Mouse (Mus musculus) ES-CJ7 (cell line): ENCODE results near the gene Akr1d1.

Experiments used
- DNase-seq: peaks from one replicate; pipeline ENCODE4 v3.0.0; 2011; ENCODE audit warnings: low read depth, low spot score

The Akr1d1 gene

DNA sequence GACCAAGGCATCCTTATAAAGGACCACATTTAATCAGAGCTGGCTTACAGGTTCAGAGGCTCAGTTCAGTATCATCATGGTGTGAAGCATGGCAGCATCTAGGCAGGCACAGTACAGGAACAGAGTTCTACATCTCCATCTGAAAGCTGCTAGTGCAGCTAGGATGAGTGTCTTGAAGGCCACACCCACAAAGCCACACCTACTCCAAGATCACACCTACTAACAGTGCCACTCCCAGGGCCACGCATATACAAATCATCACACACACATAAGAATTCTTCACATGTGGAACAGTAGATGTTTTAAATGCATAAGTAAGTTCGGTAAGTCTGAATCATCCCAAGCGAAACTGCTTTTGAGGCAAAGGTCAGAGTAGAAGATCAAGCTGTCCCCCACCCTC is 33.9 kb downstream of the Akr1d1 start:
- DNase-seq, result peak; percentile 67

DNA sequence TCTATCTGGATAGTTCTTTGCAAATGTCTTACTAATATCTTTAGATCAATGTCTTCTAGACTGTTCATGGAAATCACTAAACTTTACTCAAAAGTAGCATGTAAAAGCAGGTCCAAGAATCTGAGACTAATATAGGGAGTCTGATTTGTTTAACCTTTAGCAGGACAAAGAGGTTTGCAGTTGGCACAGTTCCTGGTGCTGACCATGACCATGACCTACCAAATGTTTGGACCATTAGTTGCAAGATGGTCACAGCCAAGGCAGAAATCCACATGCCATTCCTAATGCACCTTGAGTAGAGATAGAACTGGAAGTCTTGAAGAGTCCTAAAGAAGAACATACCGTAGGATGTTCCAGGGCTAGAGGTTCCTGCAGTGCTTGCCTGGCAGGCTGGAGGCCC is 37.4 kb downstream of the Akr1d1 start:
- no peak for DNase-seq

DNA sequence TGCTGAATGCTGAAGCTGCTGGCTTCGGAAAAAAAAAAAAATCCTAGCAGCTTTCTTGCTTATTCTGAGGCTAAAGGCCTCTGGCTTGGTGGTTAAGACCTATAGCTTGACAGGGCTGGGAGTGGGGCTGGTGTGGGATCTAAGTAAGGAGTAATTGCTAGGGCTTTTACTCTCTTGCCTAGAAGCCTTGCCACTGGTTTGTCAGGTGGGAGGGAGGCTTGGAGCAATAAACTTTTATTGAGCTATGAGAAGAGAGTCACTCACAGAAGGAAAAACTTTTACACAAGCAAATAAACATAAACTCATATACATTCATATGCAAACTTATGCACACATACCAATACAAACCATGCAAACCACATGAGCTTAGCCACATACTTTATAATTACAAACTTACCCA is 42.0 kb downstream of the Akr1d1 start:
- DNase-seq, result no peak

DNA sequence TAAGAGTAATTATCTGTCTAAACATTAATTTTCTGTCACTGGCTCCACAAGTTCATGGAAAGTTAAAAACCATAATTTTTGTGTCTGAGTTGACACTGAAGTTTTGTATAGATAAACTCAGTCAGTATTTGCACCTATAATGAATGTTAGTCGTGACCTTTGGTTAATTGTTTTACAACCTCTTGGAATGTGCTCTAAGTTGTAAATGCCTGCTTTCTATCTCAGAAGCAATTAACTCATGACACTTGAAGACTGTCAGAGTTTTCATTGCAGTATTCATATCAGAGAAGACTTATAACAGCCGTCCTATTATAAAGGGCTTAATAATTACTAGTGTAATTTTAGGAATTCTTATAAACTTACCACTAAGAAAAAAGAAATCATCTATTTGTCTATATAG is 43.0 kb downstream of the Akr1d1 start:
- no peak for DNase-seq

DNA sequence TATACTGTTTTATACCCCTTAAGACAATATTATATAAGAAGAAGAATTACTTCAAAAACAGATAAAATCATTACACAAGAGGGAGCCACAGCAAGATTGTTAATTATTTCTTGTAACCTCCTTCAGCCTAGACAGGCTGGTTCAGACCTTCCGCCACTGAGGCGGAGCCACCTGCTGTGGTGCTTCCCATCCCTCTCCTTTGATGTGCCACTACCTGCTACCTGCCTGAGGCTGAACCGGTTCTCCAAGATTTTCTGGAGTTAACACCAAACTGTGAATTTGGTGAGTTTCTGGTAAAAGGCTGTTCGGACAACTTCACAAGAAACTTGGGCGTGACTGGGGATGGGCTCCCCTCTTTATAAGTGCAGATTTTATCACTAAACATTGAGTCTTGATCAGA is 50.5 kb downstream of the Akr1d1 start:
- no peak for DNase-seq

DNA sequence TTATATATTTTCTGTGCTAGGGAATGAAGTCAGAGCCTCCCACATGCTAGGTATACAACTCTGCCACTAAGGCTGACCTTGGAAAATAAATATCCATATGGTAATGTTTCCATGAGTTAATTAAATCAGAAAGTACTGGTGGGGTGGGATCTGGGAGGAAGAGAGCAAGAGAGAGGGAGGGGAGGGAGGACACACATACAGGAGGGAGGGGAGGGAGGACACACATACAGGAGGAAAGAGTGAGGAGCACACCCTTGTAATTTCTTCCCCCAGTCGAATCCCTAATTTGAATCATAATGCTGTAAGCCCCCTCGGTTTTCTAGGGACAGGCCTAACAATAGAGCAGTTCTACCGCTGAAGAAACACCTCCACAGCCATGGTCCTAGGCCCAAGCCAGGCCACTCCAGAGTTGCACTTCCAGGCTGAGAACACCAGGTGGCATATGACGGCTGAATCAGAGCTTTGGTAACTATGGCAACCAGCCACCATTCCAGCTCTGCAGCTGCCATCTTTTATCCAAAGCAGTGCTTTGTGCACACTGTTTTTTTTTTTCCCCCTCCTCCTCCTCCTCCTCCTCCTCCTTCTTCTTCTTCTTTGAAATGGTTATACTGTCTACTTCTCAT is 59.5 kb downstream of the Akr1d1 start:
- peak; percentile 97 for DNase-seq

DNA sequence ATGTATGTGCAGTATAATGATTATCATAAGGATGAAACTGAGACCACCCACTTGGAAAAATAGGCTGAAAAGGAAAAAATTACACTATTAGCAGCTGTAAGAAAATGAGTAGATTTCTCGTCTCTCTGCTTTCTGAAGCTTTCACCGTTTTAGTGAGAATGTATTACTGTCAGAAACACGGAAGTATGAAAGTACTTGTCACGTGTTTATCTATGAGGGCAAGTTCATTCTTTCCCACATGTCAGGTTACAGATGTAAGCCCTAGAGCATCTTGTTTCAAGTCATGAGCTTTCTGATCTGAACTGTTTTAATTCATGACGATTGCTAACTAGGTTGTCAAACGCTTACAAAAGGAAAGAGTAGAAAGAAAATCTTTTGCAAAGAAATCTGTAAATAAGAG is 60.8 kb downstream of the Akr1d1 start:
- no peak for DNase-seq

DNA sequence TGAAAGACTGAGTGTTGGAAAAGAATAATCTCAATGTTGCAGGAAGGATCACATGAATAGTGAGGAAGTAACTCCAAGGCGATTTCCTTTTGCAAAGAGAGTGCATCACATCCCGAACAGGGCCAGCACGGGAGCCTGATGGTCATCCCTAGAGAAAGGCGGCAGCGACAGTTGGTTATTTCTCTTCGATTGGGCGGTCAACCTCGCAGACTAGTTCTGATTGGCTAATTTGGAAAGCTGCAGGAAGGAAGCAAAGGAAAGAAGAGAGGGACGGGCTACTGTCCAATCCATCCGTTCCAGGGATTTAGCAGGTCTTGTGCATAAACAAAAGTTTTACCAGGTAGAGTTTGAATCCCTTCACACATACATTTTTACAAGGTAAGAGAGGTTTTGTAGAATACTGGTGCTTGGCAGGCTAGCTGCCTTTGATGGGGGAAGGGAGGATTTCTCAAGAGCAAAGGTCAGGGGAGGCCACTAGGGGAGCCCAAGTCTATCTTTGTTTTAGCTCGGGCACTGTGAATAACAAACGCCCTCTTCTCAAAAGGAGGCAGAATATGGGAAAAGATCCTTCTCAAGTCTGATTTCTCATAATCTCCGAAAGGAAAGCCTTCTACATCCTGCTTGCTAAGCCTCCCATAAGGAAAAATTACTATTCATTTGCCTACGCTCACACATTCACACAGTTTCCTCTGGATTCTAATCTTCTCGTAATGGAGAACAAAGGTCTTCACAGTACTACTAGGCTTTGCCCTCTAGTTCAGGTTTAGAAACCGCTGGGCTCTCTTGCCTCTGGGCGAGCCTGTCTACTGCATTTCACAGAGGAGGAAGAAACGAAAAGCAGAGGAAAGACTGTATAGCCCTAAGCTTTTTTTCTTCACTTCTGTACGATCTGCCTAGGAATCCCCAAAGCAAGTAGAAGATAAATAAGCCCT is 62.4 kb downstream of the Akr1d1 start:
- DNase-seq, result peak; percentile 92

DNA sequence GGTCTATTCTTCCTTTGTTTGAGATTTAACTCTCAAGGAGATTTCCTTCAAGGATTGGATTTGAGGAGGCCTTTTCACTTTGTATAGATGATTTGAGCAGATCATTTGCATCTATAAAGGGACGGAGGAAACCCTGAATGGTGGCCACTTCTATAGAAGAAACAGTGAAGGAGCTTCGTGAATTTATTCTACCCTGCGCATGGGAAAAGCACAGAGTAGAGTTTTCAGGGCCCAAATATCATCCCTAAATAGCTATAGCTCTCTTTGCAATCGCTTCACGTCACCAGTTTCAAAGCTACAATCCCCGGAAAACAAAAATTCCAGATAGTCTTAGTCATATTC is 63.0 kb downstream of the Akr1d1 start:
- no peak for DNase-seq

DNA sequence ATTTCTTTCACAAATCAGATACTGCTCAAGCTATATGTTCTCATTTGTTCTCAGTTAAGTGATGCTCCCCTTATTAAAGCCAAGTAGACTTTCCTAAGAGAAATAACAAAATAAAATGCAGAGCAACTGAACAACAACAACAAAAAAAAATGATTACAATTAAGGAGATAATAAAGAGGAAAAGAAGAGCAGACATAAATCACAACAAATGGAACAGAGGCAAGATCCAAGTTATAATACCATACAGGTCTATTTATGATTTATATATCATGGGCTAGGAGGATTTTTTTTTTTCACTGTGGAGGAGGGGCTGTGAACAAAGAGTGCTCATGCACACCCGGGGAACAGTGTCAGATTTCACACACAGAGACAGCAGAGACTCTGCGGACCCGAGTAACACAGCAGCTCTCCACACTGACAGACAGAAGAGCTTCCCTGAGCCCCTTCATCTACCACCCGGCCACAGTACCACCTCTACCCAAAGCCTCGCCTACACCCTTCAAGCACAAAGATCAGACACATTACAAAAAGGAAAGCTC is 63.6 kb downstream of the Akr1d1 start:
- DNase-seq, result peak; percentile 63

DNA sequence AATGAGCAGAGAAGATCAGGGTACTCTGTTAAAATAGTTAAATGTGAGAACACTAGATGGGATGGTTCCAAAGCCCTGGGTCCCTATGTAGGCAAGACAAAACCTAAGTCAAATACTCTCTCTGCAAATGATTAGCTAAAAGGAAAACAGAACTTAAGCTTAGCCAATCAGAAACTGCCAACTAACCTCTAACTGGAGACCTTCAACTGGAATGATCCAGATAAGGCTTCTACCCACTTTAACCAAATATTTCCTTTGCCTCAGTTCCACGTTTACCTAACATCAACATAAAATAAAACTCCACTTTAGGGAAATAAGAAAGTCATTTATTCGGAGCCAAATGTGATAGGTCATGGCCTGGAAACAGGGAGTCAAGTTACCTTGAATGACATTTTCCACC is 67.1 kb downstream of the Akr1d1 start:
- no peak for DNase-seq

DNA sequence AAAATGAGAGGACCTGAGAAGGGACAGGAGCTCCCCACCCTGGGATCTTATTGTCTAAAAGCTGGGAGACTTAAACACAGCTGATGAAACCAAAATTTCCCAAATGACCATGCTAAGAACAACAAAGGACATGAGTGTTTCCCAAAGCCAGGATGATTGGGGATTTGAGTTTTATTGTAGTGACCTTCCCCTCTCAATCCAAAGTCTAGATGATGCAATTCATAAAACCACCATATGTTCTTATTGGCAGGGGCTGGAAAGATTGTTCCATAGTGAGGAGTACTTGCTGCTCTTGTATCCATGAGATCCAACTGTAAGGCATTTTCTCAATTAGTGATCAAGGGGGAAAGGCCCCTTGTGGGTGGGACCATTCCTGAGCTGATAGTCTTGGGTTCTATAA is 68.1 kb downstream of the Akr1d1 start:
- DNase-seq, result no peak

DNA sequence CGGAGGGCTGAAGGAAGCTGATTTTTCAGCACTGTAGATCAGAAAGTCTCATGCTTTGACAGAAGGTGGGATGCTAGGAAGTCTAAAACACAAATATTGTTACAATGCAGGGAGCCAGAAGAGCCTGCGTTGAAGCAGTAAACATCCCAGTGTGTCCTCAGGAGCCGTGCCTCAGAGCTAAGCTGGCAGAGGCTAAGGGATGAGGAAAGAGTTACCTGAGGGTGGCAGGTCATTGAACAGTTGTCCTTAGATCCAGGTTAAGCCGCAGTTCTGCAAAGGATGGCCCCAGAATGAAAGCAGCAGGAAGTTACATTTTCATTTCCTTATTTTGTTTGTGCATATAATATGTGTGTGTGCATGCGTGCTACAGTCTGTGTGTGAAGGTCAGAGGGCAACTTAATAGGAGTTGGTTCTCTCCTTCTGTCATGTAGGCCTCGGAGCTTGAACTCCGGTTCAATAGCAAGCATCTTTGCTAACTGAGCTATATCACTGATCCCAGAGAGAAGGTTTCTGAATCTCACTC is 71.1 kb downstream of the Akr1d1 start:
- no peak for DNase-seq

DNA sequence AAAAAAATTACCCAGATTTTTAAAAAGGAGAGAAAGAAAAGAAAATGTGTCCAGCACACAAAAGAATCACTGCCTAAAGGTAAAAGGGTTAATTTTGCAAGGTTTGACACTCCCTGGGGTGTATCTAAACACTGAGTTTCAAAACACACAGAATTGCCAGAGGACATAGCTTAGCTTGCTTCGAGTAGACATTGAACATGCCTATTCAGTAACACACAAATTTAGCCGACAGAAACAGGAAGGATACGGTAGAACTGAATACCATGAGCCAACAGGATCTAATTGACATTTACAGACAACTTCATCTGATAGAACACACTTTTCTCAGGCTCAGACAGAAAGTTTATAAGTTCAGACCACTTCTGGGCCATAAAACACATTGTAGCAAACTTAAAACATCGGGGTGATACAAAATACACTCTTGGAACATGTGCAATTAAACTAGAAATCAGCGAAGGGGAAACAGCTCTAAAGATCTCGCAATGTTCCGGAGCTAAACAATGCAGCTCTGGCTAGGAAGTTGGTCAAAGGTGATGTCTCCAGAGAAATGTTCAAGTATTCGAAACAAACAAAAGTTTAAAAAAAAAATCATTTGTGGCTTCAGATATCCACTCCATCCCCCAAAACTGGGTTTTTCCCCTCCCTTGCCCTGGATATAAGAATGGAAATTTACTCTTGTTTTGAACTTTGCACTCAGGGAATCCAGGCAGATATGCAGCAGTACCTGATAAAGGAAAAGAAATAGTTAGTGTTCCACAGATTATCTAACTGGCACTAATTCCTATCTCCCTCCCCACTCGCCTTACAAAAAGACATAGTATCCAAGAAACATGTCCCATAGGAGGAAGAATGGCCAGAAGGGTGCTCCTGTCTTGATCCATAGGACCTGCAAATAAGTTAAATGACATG is 73.1 kb downstream of the Akr1d1 start:
- no peak for DNase-seq

DNA sequence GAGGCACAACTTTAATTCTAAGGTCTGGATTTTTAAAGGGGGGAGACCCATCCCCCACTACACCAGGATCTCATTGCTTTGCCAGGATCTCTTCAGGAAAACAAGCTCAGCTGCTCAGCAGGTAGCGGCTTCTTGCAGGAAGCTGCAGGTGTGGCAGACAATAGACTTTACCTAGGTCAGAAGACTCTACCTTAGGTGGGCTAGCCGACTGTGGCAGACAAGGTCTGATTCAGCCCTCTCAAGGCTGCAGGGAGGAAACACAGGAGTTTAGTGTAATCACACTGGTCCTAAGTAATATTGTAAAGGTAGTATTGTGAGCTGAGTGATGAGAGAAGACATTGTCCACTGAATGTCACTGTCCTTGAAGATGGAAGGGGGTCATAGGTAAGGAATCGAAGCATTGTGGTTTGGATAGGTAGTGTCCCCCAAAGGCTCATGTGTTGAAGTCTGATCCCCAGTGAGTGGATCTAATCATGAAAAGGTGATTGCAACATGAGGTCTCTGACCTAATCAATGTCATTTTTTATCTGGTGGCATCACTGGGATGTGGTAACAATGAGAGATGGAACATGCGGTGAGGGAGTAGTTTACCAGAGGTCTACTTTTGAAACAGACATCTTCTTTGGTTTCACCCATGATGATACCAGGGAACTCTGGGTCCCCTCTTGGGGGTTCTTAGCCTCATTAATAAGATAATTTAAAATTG is 74.4 kb downstream of the Akr1d1 start:
- peak; percentile 93 for DNase-seq

DNA sequence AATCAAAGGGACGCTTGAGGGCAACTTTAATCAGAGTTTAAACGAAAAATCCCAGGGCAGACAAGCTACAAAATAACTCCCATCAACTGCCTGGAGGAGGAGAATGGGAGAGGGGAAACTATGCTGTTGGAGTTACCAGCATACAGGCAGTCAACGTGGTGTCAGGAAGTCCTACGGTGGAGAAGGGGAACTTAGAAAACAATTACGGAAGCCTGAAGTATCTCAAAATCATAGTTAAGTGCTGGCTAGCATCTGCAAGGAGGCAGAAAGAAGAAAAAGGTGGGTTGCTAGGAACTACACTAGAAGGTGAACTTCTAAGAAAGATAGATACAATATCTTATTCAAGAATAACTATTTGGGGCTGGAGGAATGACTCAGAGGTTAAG is 74.9 kb downstream of the Akr1d1 start:
- no peak for DNase-seq

DNA sequence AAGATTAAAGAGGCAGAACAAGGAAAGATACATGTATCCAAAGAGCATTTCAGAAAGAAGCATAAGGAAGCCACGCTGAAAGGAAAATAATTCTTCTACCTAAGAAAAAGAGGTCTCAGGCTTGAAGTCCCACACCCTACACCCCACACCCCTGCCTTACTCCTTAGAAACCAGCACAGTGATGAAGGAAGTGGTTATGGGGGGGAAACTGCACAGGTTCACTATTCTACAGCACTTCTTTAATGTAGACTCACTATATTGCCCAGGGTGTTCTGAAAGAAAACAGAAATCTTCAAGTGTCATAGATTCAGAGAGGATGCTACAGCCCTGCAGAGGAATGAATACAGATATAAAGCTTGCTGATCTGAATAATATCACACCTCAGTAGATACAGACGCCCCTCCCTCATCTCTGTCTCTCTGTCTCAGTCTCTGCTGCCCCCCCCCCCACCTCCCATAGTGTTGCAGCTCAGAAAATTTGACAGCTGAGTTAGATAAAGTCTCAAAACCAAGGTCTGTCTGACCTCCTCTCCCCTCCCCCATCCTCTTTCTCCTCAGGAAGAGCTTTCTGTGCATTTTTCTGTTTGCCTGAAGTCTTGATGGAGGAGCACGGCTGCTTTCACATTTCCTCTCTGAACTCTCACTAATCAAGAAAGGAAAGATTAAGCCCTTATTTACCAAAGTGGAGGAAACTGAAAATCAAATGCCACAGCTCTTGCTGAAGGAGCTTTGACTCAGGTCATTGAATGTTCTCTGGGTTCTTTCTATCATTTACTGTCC is 77.7 kb downstream of the Akr1d1 start:
- DNase-seq, result no peak

DNA sequence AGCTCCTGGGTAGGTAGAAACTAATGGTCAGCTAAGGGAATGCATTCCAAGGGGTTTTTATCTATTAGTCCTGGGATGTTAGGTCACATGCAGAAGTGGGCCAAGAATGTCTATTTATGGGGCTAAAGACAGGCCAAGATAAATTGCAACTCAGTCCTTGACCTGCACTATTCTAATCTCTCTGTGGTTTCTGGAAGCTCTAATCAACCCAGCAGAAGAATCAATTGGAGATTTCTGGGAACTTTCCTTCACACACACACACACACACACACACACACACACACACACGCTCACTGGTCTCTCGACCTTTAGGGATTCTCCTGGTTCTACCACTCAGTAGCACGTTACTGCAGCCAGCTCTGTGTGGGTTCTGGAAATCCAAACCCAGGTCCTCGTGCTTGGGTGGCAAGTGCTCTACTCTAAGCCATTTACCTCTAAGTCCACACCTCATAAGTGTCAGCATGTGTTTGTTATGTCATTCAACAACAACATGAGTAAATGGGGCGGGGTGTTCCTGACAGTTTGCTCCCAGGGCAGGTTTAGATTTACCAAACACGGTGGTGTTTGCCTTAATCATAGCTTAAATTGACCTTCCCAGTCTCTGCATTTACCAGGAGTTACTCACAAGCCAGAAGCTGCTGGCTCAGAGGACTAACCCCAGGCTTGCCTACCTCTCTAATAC is 82.8 kb downstream of the Akr1d1 start:
- DNase-seq, result no peak

DNA sequence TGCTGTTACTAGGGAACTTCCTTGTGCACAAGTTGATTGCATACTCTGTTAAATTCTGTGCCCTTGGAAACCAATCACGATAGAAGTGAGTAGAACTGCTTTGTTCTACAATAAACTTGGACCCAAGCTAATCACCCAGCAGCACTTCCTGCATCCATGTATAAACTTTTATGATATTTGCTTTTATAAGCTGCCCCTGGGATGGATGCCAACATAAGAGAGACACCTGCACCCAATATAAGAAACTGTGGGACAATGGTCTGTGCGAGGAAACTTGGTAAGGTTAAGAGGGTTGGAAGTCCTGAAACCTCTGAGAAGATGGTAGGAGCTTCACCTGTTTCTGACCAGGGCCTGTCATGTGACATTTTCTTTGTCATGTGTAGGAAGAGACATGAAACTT is 85.5 kb downstream of the Akr1d1 start:
- no peak for DNase-seq

DNA sequence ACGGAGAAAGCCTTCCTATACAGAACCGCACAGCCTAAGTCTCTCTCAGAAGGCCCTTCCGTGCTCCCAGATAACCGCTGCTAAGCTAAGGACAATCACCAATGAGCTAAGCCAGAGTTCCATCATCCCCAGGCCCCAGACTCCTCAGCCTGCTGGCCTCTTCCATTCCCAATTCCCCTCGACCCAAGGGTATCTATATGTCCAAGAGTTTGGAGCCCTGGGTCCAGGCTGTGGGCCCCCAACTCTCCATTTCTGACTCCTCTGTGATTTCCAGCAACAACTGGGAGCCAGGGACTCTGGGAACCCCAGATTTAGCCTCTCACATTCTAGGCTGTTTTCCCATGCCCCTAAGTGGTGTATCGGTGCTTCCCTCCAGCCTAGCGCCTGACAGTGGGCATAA is 86.2 kb downstream of the Akr1d1 start:
- DNase-seq, result no peak
